In genomic region chr3:84190513-84191061, GRCm38 (mm10) we compare ENCODE assay signal across 8 mouse cellular contexts. TPM values are rescaled to one million over a fixed set of nuclear protein-coding genes. Genes with fewer than 3 reads are reported as not detected.
DNase-seq lines count a peak whose midpoint lies in the region; ATAC-seq lines count a peak whose summit lies in the region.

No protein-coding gene starts in this region.

- H3K4me2 ChIP-seq in forebrain, embryonic 12.5 days: peak overlapping the region; percentile 15; the same call in 1 of the 2 replicates
- peak overlapping the region; percentile 60 for H3K4me2 ChIP-seq in intestine, embryonic 15.5 days (replicated peaks)
- peak overlapping the region; percentile 68 for H3K4me2 ChIP-seq in stomach, embryonic 15.5 days

- H3K4me3 ChIP-seq in forebrain, embryonic 12.5 days (replicated peaks): no peak overlapping the region
- H3K4me3 ChIP-seq in intestine, embryonic 15.5 days (replicated peaks): peak overlapping the region; percentile 32
- peak overlapping the region; percentile 3; the same call in 1 of the 2 replicates for H3K4me3 ChIP-seq in macrophage (ENCODE audit: inconsistent target)
- H3K4me3 ChIP-seq in stomach, embryonic 15.5 days (replicated peaks): peak overlapping the region; percentile 42

- peak; percentile 56 for ATAC-seq in forebrain, embryonic 12.5 days (ENCODE audit: low FRiP score)
- ATAC-seq in intestine, embryonic 15.5 days: peak; percentile 18; the same call in 1 of the 2 replicates
- peak; percentile 53; the same call in 1 of the 2 replicates for ATAC-seq in stomach, embryonic 15.5 days (ENCODE audit: insufficient read depth, low FRiP score, low read depth)

- no peak overlapping the region for H3K27ac ChIP-seq in forebrain, embryonic 12.5 days
- H3K27ac ChIP-seq in intestine, embryonic 15.5 days: peak overlapping the region; percentile 23
- no peak overlapping the region for H3K27ac ChIP-seq in macrophage
- peak overlapping the region; percentile 69 for H3K27ac ChIP-seq in stomach, embryonic 15.5 days

- H3K79me2 ChIP-seq in macrophage (ENCODE audit: inconsistent target): no peaks in the 10 kb centered on the region

- peaks cover 43% of the 10 kb centered on the region for H3K36me3 ChIP-seq in forebrain, embryonic 12.5 days (replicated peaks)
- no peaks in the 10 kb centered on the region for H3K36me3 ChIP-seq in intestine, embryonic 15.5 days
- H3K36me3 ChIP-seq in macrophage (ENCODE audit: inconsistent target): no peaks in the 10 kb centered on the region
- H3K36me3 ChIP-seq in stomach, embryonic 15.5 days: no peaks in the 10 kb centered on the region

- intact Hi-C loops in gastrocnemius, postnatal 36 days (cut with DNase I): no loop called here

- 25% methylated on average over 41 of the region's 41 CpGs for WGBS in forebrain, embryonic 12.5 days
- WGBS in intestine, embryonic 15.5 days: 6% methylated on average over 41 of the region's 41 CpGs
- WGBS in macrophage (ENCODE audit: missing documents): 9% methylated on average over 41 of the region's 41 CpGs
- WGBS in stomach, embryonic 15.5 days: 5% methylated on average over 41 of the region's 41 CpGs

- peaks cover 20% of the 10 kb centered on the region for H3K4me1 ChIP-seq in forebrain, embryonic 12.5 days
- H3K4me1 ChIP-seq in intestine, embryonic 15.5 days (replicated peaks): peaks cover 18% of the 10 kb centered on the region
- peaks cover 13% of the 10 kb centered on the region; the same call in 1 of the 2 replicates for H3K4me1 ChIP-seq in stomach, embryonic 15.5 days

- DNase-seq in thymus, postnatal 0 days (ENCODE audit: low spot score): peak; percentile 20
- DNase-seq in thymus, postnatal 10 days (ENCODE audit: low spot score in 2 of 2): no peak
- no peak for DNase-seq in gastrocnemius, postnatal 36 days
- DNase-seq in left cerebral cortex, adult 11 months (ENCODE audit: low spot score): no peak

- peaks cover 6% of the 10 kb centered on the region; the same call in 1 of the 2 replicates for H3K27me3 ChIP-seq in forebrain, embryonic 12.5 days
- no peaks in the 10 kb centered on the region for H3K27me3 ChIP-seq in intestine, embryonic 15.5 days (replicated peaks)
- no peaks in the 10 kb centered on the region for H3K27me3 ChIP-seq in stomach, embryonic 15.5 days (replicated peaks)

- H3K9ac ChIP-seq in forebrain, embryonic 12.5 days: no peak overlapping the region
- H3K9ac ChIP-seq in intestine, embryonic 15.5 days: peak overlapping the region; percentile 23; the same call in 1 of the 2 replicates
- H3K9ac ChIP-seq in stomach, embryonic 15.5 days: 0 out of 2 replicates have a peak overlapping the region, but pooled peaks have one; percentile 2

- H3K9me3 ChIP-seq in forebrain, embryonic 12.5 days: no peaks in the 10 kb centered on the region
- no peaks in the 10 kb centered on the region for H3K9me3 ChIP-seq in intestine, embryonic 15.5 days
- H3K9me3 ChIP-seq in stomach, embryonic 15.5 days: no peaks in the 10 kb centered on the region

RNA-seq across cellular contexts. Expression of gene Gm6525, which starts 16.7 kb away (rescaled TPM):
- polyA plus RNA-seq in thymus, postnatal 0 days (2015; fragmentation: Nextera tagmentation; extraction: Ambion mirVana): 0.13 TPM in 1 of 2 replicates, not detected in the other
- polyA plus RNA-seq in forebrain, embryonic 12.5 days (2016; fragmentation: Nextera tagmentation; extraction: Ambion mirVana): 1.5 and 2.5 TPM in 2 replicates
- 1.2 TPM in 2 replicates for polyA plus RNA-seq in intestine, embryonic 15.5 days (2015; fragmentation: Nextera tagmentation; extraction: Ambion mirVana)
- not detected for total RNA-seq in macrophage (2018; cell fraction: chromatin; rRNA removed)
- total RNA-seq in macrophage (2018; cell fraction: cytosol; rRNA removed): not detected
- total RNA-seq in macrophage (2018; cell fraction: nucleus; rRNA removed): not detected
- not detected in 3 replicates for polyA plus RNA-seq in macrophage (2018)
- 0.81 and 1.2 TPM in 2 replicates for polyA plus RNA-seq in stomach, embryonic 15.5 days (2015; fragmentation: Nextera tagmentation; extraction: Ambion mirVana)
- total RNA-seq in gastrocnemius, postnatal 36 days (2021): not detected

RNA-seq across cellular contexts. Expression of gene Mnd1, which starts 35.0 kb away (rescaled TPM):
- polyA plus RNA-seq in thymus, postnatal 0 days (2015; fragmentation: Nextera tagmentation; extraction: Ambion mirVana): 12.5 and 14.9 TPM in 2 replicates
- polyA plus RNA-seq in forebrain, embryonic 12.5 days (2016; fragmentation: Nextera tagmentation; extraction: Ambion mirVana): 8.5 and 10.5 TPM in 2 replicates
- 10.6 and 12.0 TPM in 2 replicates for polyA plus RNA-seq in intestine, embryonic 15.5 days (2015; fragmentation: Nextera tagmentation; extraction: Ambion mirVana)
- 1 to 10 TPM in 8 of 26 experiments, under 1 TPM in 2, not detected in 16; 0.79 to 2.9 (median 1.6) TPM for total RNA-seq in macrophage (2018; cell fraction: chromatin; rRNA removed)
- total RNA-seq in macrophage (2018; cell fraction: cytosol; rRNA removed): under 1 TPM in 22 of 26 experiments, not detected in 4; 0.18 to 0.71 (median 0.48) TPM
- total RNA-seq in macrophage (2018; cell fraction: nucleus; rRNA removed): 1 to 10 TPM in 4 of 26 experiments, under 1 TPM in 7, not detected in 15; 0.67 to 6.1 (median 0.94) TPM
- polyA plus RNA-seq in macrophage (2018): 0.39 to 1.7 TPM (median 0.92 TPM) in 3 replicates
- 12.7 and 15.1 TPM in 2 replicates for polyA plus RNA-seq in stomach, embryonic 15.5 days (2015; fragmentation: Nextera tagmentation; extraction: Ambion mirVana)
- total RNA-seq in gastrocnemius, postnatal 36 days (2021): 1 to 10 TPM; 1.6 to 2.3 TPM

Comparison
In these comparisons a context has a peak if more than half of its experiments do, and no peak if none do; other contexts are left out.
1. H3K27ac ChIP-seq: peak in intestine, embryonic 15.5 days (single experiment) and stomach, embryonic 15.5 days (single experiment); none in forebrain, embryonic 12.5 days (single experiment) and macrophage (single experiment).
2. H3K4me2 ChIP-seq: peak in every context shown above with its lines; median percentile 68 in stomach, embryonic 15.5 days; 60 in intestine, embryonic 15.5 days; 15 in forebrain, embryonic 12.5 days.
3. Peak in every context shown above with its lines, with median percentiles within 50 percentile points of each other: ATAC-seq.